Mouse (Mus musculus) forebrain, embryonic 12.5 days (tissue): ENCODE measurements at regions not wholly inside any gene's neighbourhood (a gene's known extent, or its start where the extent isn't known, plus 50 kb on each side); places are given as distances from the start of the nearest gene placed in this dataset.
A peak's percentile ranks its signal among the peaks of the same experiment; 100 is the strongest.

Experiments
- ATAC-seq: fragments of 200-750 bp; cut with Nextera tagmentation; 2 replicates; pipeline ENCODE4 v1.8.0; 2017; ENCODE audit warnings: moderate TSS enrichment; ENCODE audit not compliant: low FRiP score
- H3K27ac ChIP-seq: fragments of 300-500 bp; sonication (generic); 2 replicates; pipeline ENCODE4 v1.5.1; 2016; ENCODE audit warnings: mild to moderate bottlenecking
- H3K27me3 ChIP-seq: fragments of 300-500 bp; sonication (generic); 2 replicates; pipeline ENCODE4 v1.6.1; 2016; ENCODE audit warnings: mild to moderate bottlenecking
- H3K36me3 ChIP-seq: fragments of 300-500 bp; sonication (generic); replicated peaks from 2 replicates; pipeline ENCODE4 v1.6.1; 2016; ENCODE audit warnings: mild to moderate bottlenecking
- H3K4me1 ChIP-seq: fragments of 300-500 bp; sonication (generic); 2 replicates; pipeline ENCODE4 v1.6.1; 2016
- H3K4me2 ChIP-seq: fragments of 300-500 bp; sonication (generic); 2 replicates; pipeline ENCODE4 v1.6.1; 2016; ENCODE audit warnings: mild to moderate bottlenecking, moderate library complexity
- H3K4me3 ChIP-seq: fragments of 300-500 bp; sonication (generic); replicated peaks from 2 replicates; pipeline ENCODE4 v1.5.1; 2016; ENCODE audit warnings: mild to moderate bottlenecking
- H3K9ac ChIP-seq: fragments of 300-500 bp; sonication (generic); 2 replicates; pipeline ENCODE4 v1.6.1; 2016; ENCODE audit warnings: mild to moderate bottlenecking
- H3K9me3 ChIP-seq: fragments of 300-500 bp; sonication (generic); 2 replicates; pipeline ENCODE4 v1.6.1; 2016
- WGBS: fragments of 180-500 bp; shearing (Covaris S2); methylation state at CpG from one replicate; pipeline ENCODE4 v1.1.7; 2016; 5-methylcytosine and 5-hydroxymethylcytosine counted together

GRCm38 (mm10) chr12:64550915-64551570 lies 76.6 kb upstream of the Fscb start:
- H3K4me3 ChIP-seq: no peak overlapping the region
- H3K27ac ChIP-seq: no peak overlapping the region
- peak; percentile 91 for ATAC-seq
- H3K4me2 ChIP-seq: no peak overlapping the region
- no peaks in the 10 kb centered on the region for H3K4me1 ChIP-seq
- 9% methylated on average over 2 of the region's 2 CpGs for WGBS
- H3K9me3 ChIP-seq: no peaks in the 10 kb centered on the region
- no peaks in the 10 kb centered on the region for H3K27me3 ChIP-seq
- H3K9ac ChIP-seq: no peak overlapping the region
- no peaks in the 10 kb centered on the region for H3K36me3 ChIP-seq

GRCm38 (mm10) chr12:64541111-64541510 lies 66.6 kb upstream of the Fscb start:
- no peak overlapping the region for H3K4me3 ChIP-seq
- no peak overlapping the region for H3K9ac ChIP-seq
- no peak overlapping the region for H3K27ac ChIP-seq
- H3K36me3 ChIP-seq: no peaks in the 10 kb centered on the region
- 87% methylated on average over 3 of the region's 3 CpGs for WGBS
- H3K4me1 ChIP-seq: no peaks in the 10 kb centered on the region
- no peaks in the 10 kb centered on the region for H3K9me3 ChIP-seq
- no peak overlapping the region for H3K4me2 ChIP-seq
- no peak for ATAC-seq
- H3K27me3 ChIP-seq: no peaks in the 10 kb centered on the region
